Mouse (Mus musculus) brain, embryonic 14.5 days (tissue): ENCODE measurements around the gene Rapgef1.

ENCODE experiments used
- CTCF ChIP-seq: fragments of 200-500 bp; IDR thresholded peaks from 2 replicates; pipeline ENCODE4 v1.5.1; 2012; ENCODE audit warnings: inconsistent platforms, mild to moderate bottlenecking, moderate library complexity, borderline replicate concordance; ENCODE audit not compliant: insufficient read depth, insufficient read length; ENCODE audit errors: extremely low read depth
- POLR2A ChIP-seq: fragments of 200-500 bp; IDR thresholded peaks from 2 replicates; pipeline ENCODE4 v1.6.1; 2012; ENCODE audit warnings: mild to moderate bottlenecking, inconsistent platforms, borderline replicate concordance; ENCODE audit not compliant: poor library complexity, insufficient read depth, insufficient read length, severe bottlenecking; ENCODE audit errors: extremely low read depth

DNA sequence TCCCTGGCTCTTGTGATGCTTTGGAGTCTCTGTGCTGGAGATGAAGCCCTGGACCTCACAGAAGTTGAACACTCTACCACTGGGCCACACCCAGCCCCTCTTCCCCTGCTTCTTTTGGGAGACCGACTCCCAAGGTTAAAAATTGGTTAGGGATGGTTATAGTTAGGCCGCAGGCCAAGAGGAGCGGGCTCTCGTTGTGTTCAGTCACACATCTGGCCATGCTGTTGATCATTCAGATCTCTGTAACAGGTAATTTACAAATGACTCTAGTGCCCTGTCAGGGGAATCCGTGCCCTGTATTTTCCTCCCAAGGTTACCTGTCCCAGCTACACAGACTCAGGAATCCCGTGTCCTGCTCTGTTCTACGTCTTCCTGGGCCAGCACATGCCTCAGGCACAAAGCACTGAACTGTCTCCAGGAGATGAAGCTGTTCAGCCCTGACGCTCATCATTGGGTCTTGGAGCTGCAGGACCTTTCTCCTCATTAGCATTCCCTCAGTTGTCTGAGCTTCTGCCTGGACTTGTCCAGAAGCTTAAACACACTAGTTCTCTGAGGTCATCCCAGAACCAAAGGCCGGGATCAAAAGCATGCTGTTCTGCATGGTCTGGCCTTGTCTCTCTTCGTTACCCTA lies 10.7 kb downstream of the Rapgef1 start:
- TF ChIP-seq POLR2A (no peak), CTCF (no peak)
